Mouse (Mus musculus): Measurements from ENCODE around the gene Eif4e. TPM values are rescaled to one million over a fixed set of nuclear protein-coding genes. Genes with fewer than 3 reads are reported as not detected.

Eif4e gene
- total and polyA plus RNA-seq, 2 experiments: 12.8 to 18.2 TPM

DNA sequence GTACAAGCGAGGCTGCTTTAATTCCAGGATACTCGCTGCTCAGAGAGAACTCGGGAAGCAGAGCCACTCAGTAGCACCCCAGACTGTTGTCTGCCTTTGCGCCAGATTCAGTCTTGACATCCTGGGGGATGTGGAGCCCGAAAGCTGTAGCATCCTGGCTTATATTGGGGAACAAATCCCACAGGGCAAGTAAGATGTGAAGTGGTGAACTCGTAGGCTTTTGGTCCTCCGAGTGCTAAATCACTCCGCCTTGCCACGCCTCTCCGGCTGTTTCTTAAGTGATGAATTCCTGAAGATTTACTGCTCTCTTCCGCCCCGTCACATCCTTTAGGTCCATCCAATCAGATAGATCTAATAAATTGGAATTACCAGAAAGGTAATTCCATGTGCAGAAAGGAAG, 12.7 kb upstream of the Eif4e start:
- DNase-seq (ENCODE audit: extremely low read depth, low read depth, low spot score): no peak
- Histone ChIP-seq H3K27me3 (ENCODE audit: control insufficient read depth, insufficient read depth, low read length) (no peaks in the 10 kb centered on the region), H3K27ac (replicated peaks; ENCODE audit: insufficient read depth, low read depth, low read length) (no peak overlapping the region), H3K4me3 (ENCODE audit: insufficient read depth, low read depth, low read length) (no peak overlapping the region), H3K79me2 (ENCODE audit: control insufficient read depth, insufficient read depth, low read length) (no peaks in the 10 kb centered on the region), H3K9ac (ENCODE audit: low read depth, low read length) (no peak overlapping the region), H3K4me1 (ENCODE audit: control insufficient read depth, insufficient read depth, low read length) (no peaks in the 10 kb centered on the region), H3K36me3 (ENCODE audit: control insufficient read depth, insufficient read depth, low read length) (no peaks in the 10 kb centered on the region)
- 86% methylated on average over 12 of the region's 12 CpGs for WGBS
- TF ChIP-seq POLR2A (IDR thresholded peaks at IDR 0.05; ENCODE audit: extremely low read depth, insufficient read depth, low read length) (no peak), CTCF (IDR thresholded peaks at IDR 0.05; ENCODE audit: low read depth, low read length) (no peak)

DNA sequence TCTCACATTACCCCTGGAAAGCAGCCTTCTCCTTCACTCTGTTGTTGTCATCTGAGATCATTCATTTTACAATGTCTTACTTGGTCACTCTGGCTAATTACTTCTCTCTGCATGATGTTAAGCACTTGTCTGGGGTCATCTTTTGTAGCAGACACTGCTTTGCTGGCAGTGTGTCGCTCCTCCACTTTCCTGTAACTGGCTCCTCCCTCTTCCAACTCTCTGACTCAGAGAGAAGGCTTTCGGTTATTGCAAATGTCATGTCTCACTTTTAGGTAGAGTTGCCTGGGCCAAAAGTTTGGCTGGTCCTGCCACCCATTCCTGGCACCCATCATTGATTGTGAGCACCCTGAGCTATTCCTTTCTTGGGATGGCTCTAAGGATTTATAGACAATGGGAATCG, 11.2 kb upstream of the Eif4e start:
- no peak overlapping the region for H3K9ac ChIP-seq (ENCODE audit: low read depth, low read length)
- H3K36me3 ChIP-seq (ENCODE audit: control insufficient read depth, insufficient read depth, low read length): no peaks in the 10 kb centered on the region
- TF ChIP-seq POLR2A (IDR thresholded peaks at IDR 0.05; ENCODE audit: extremely low read depth, insufficient read depth, low read length): no peak
- TF ChIP-seq CTCF (IDR thresholded peaks at IDR 0.05; ENCODE audit: low read depth, low read length): no peak
- 79% methylated on average over 3 of the region's 3 CpGs for WGBS
- H3K4me1 ChIP-seq (ENCODE audit: control insufficient read depth, insufficient read depth, low read length): no peaks in the 10 kb centered on the region
- no peak overlapping the region for H3K4me3 ChIP-seq (ENCODE audit: insufficient read depth, low read depth, low read length)
- no peaks in the 10 kb centered on the region for H3K27me3 ChIP-seq (ENCODE audit: control insufficient read depth, insufficient read depth, low read length)
- DNase-seq (ENCODE audit: extremely low read depth, low read depth, low spot score): no peak
- H3K79me2 ChIP-seq (ENCODE audit: control insufficient read depth, insufficient read depth, low read length): no peaks in the 10 kb centered on the region
- H3K27ac ChIP-seq (replicated peaks; ENCODE audit: insufficient read depth, low read depth, low read length): no peak overlapping the region

- no peak overlapping the region for H3K4me3 ChIP-seq (ENCODE audit: insufficient read depth, low read depth, low read length)
- no peak overlapping the region for H3K27ac ChIP-seq (replicated peaks; ENCODE audit: insufficient read depth, low read depth, low read length)
- 52% methylated on average over 10 of the region's 10 CpGs for WGBS
- DNase-seq (ENCODE audit: extremely low read depth, low read depth, low spot score): no peak
- H3K36me3 ChIP-seq (ENCODE audit: control insufficient read depth, insufficient read depth, low read length): no peaks in the 10 kb centered on the region
- TF ChIP-seq POLR2A (IDR thresholded peaks at IDR 0.05; ENCODE audit: extremely low read depth, insufficient read depth, low read length) (no peak), CTCF (IDR thresholded peaks at IDR 0.05; ENCODE audit: low read depth, low read length) (no peak)
- no peaks in the 10 kb centered on the region for H3K4me1 ChIP-seq (ENCODE audit: control insufficient read depth, insufficient read depth, low read length)
- H3K79me2 ChIP-seq (ENCODE audit: control insufficient read depth, insufficient read depth, low read length): no peaks in the 10 kb centered on the region
- H3K27me3 ChIP-seq (ENCODE audit: control insufficient read depth, insufficient read depth, low read length): no peaks in the 10 kb centered on the region
- H3K9ac ChIP-seq (ENCODE audit: low read depth, low read length): no peak overlapping the region
These were observed 10.2 kb upstream of the Eif4e start for GRCm38 (mm10) chr3:138515656-138516370.

GRCm38 (mm10) chr3:138517881-138518280, 8.1 kb upstream of the Eif4e start:
- Histone ChIP-seq H3K4me3 (ENCODE audit: insufficient read depth, low read depth, low read length) (no peak overlapping the region), H3K27ac (replicated peaks; ENCODE audit: insufficient read depth, low read depth, low read length) (no peak overlapping the region), H3K9ac (ENCODE audit: low read depth, low read length) (no peak overlapping the region), H3K4me1 (ENCODE audit: control insufficient read depth, insufficient read depth, low read length) (no peaks in the 10 kb centered on the region), H3K27me3 (ENCODE audit: control insufficient read depth, insufficient read depth, low read length) (no peaks in the 10 kb centered on the region), H3K36me3 (ENCODE audit: control insufficient read depth, insufficient read depth, low read length) (no peaks in the 10 kb centered on the region), H3K79me2 (ENCODE audit: control insufficient read depth, insufficient read depth, low read length) (no peaks in the 10 kb centered on the region)
- TF ChIP-seq POLR2A (IDR thresholded peaks at IDR 0.05; ENCODE audit: extremely low read depth, insufficient read depth, low read length): no peak
- TF ChIP-seq CTCF (IDR thresholded peaks at IDR 0.05; ENCODE audit: low read depth, low read length): peak; percentile 52
- WGBS: 72% methylated on average over 3 of the region's 3 CpGs
- peak; percentile 31 for DNase-seq (ENCODE audit: extremely low read depth, low read depth, low spot score)

- no peak overlapping the region for H3K9ac ChIP-seq (ENCODE audit: low read depth, low read length)
- H3K27me3 ChIP-seq (ENCODE audit: control insufficient read depth, insufficient read depth, low read length): no peaks in the 10 kb centered on the region
- H3K27ac ChIP-seq (replicated peaks; ENCODE audit: insufficient read depth, low read depth, low read length): no peak overlapping the region
- H3K36me3 ChIP-seq (ENCODE audit: control insufficient read depth, insufficient read depth, low read length): no peaks in the 10 kb centered on the region
- no peak for DNase-seq (ENCODE audit: extremely low read depth, low read depth, low spot score)
- no peaks in the 10 kb centered on the region for H3K79me2 ChIP-seq (ENCODE audit: control insufficient read depth, insufficient read depth, low read length)
- 68% methylated on average over 6 of the region's 6 CpGs for WGBS
- TF ChIP-seq CTCF (IDR thresholded peaks at IDR 0.05; ENCODE audit: low read depth, low read length) (no peak), POLR2A (IDR thresholded peaks at IDR 0.05; ENCODE audit: extremely low read depth, insufficient read depth, low read length) (no peak)
- no peak overlapping the region for H3K4me3 ChIP-seq (ENCODE audit: insufficient read depth, low read depth, low read length)
- H3K4me1 ChIP-seq (ENCODE audit: control insufficient read depth, insufficient read depth, low read length): no peaks in the 10 kb centered on the region
These were observed 6.8 kb upstream of the Eif4e start for GRCm38 (mm10) chr3:138519218-138519617.

GRCm38 (mm10) chr3:138523956-138524355, 2.0 kb upstream of the Eif4e start:
- no peak overlapping the region for H3K4me3 ChIP-seq (ENCODE audit: insufficient read depth, low read depth, low read length)
- no peaks in the 10 kb centered on the region for H3K36me3 ChIP-seq (ENCODE audit: control insufficient read depth, insufficient read depth, low read length)
- H3K9ac ChIP-seq (ENCODE audit: low read depth, low read length): no peak overlapping the region
- no peak overlapping the region for H3K27ac ChIP-seq (replicated peaks; ENCODE audit: insufficient read depth, low read depth, low read length)
- TF ChIP-seq CTCF (IDR thresholded peaks at IDR 0.05; ENCODE audit: low read depth, low read length) (no peak), POLR2A (IDR thresholded peaks at IDR 0.05; ENCODE audit: extremely low read depth, insufficient read depth, low read length) (no peak)
- H3K4me1 ChIP-seq (ENCODE audit: control insufficient read depth, insufficient read depth, low read length): peaks cover 5% of the 10 kb centered on the region; the same call in 1 of the 2 replicates
- peaks cover 6% of the 10 kb centered on the region; the same call in 1 of the 2 replicates for H3K79me2 ChIP-seq (ENCODE audit: control insufficient read depth, insufficient read depth, low read length)
- no peak for DNase-seq (ENCODE audit: extremely low read depth, low read depth, low spot score)
- WGBS: 93% methylated on average over 4 of the region's 4 CpGs
- no peaks in the 10 kb centered on the region for H3K27me3 ChIP-seq (ENCODE audit: control insufficient read depth, insufficient read depth, low read length)

All from liver, adult 2 months (tissue).